Mouse (Mus musculus): ENCODE measurements around the gene 2310011J03Rik.
A peak's percentile ranks its signal among the peaks of the same experiment; 100 is the strongest.

Gene 2310011J03Rik

GRCm38 (mm10) chr10:80315315-80315714 is 5.0 kb downstream of the 2310011J03Rik start:
- no peak for DNase-seq (ENCODE audit: low read depth, low spot score)

- no peak for DNase-seq (ENCODE audit: low read depth, low spot score)
These were observed 5.8 kb downstream of the 2310011J03Rik start for GRCm38 (mm10) chr10:80314494-80315001.

- no peak for DNase-seq (ENCODE audit: low read depth, low spot score)
These were observed 6.6 kb downstream of the 2310011J03Rik start for GRCm38 (mm10) chr10:80313627-80314201.

GRCm38 (mm10) chr10:80312586-80313504 is 7.5 kb downstream of the 2310011J03Rik start:
- no peak for DNase-seq (ENCODE audit: low read depth, low spot score)

GRCm38 (mm10) chr10:80311560-80311959 is 8.8 kb downstream of the 2310011J03Rik start:
- no peak for DNase-seq (ENCODE audit: low read depth, low spot score)

GRCm38 (mm10) chr10:80304862-80305261 is 15.5 kb downstream of the 2310011J03Rik start:
- no peak for DNase-seq (ENCODE audit: low read depth, low spot score)

GRCm38 (mm10) chr10:80304458-80304857 is 15.9 kb downstream of the 2310011J03Rik start:
- DNase-seq (ENCODE audit: low read depth, low spot score), result no peak

GRCm38 (mm10) chr10:80302471-80302881 is 17.9 kb downstream of the 2310011J03Rik start:
- no peak for DNase-seq (ENCODE audit: low read depth, low spot score)

GRCm38 (mm10) chr10:80302082-80302355 is 18.3 kb downstream of the 2310011J03Rik start:
- no peak for DNase-seq (ENCODE audit: low read depth, low spot score)

GRCm38 (mm10) chr10:80301256-80302081 is 18.9 kb downstream of the 2310011J03Rik start:
- DNase-seq (ENCODE audit: low read depth, low spot score), result no peak

GRCm38 (mm10) chr10:80300672-80301181 is 19.6 kb downstream of the 2310011J03Rik start:
- DNase-seq (ENCODE audit: low read depth, low spot score), result no peak

- DNase-seq (ENCODE audit: low read depth, low spot score), result no peak
These were observed 20.5 kb downstream of the 2310011J03Rik start for GRCm38 (mm10) chr10:80299824-80300223.

GRCm38 (mm10) chr10:80299301-80299700 is 21.0 kb downstream of the 2310011J03Rik start:
- no peak for DNase-seq (ENCODE audit: low read depth, low spot score)

GRCm38 (mm10) chr10:80298571-80299281 is 21.6 kb downstream of the 2310011J03Rik start:
- DNase-seq (ENCODE audit: low read depth, low spot score), result peak; percentile 86

GRCm38 (mm10) chr10:80297526-80298133 is 22.7 kb downstream of the 2310011J03Rik start:
- no peak for DNase-seq (ENCODE audit: low read depth, low spot score)

- DNase-seq (ENCODE audit: low read depth, low spot score), result no peak
These were observed 23.5 kb downstream of the 2310011J03Rik start for GRCm38 (mm10) chr10:80296824-80297223.

GRCm38 (mm10) chr10:80295618-80296425 is 24.5 kb downstream of the 2310011J03Rik start, which contains the start of gene Apc2:
TSS of gene Apc2 (plus strand) at chr10:80295977.
- peak; percentile 60 for DNase-seq (ENCODE audit: low read depth, low spot score)

- no peak for DNase-seq (ENCODE audit: low read depth, low spot score)
These were observed 25.5 kb downstream of the 2310011J03Rik start for GRCm38 (mm10) chr10:80294788-80295303.

- no peak for DNase-seq (ENCODE audit: low read depth, low spot score)
These were observed 26.0 kb downstream of the 2310011J03Rik start for GRCm38 (mm10) chr10:80294311-80294710.
